Mouse (Mus musculus): ENCODE measurements around the gene Zfp280b.
"Not testable (repeated sequence)": the region's sequence is repeated elsewhere in the genome, so short reads cannot be mapped to it uniquely, and the experiment has no call there.

The Zfp280b gene

DNA sequence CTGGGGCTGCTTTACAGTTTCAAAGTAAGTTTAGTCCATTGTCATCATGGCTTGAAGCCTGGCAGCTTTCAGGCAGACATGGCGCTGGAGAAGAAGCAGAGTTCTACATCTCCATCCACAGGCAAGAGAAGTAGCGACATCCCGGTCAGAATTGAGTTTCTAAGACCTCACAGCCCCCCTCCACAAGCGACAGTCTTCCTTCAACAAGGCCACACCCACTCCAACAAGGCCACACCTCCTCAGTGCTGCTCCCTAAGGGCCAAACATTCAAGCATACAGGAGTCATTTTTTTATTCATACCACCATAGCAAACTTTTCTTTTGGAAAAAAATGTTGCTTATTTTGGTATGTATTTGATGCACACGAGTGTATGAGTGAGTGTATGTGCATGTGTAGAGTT is 2.0 kb upstream of the Zfp280b start:
- in situ Hi-C loops (cut with MboI, MseI) = loop anchor here (10.0 kb wide), 1 partner anchor 1974 kb away; no protein-coding TSS in a partner anchor

DNA sequence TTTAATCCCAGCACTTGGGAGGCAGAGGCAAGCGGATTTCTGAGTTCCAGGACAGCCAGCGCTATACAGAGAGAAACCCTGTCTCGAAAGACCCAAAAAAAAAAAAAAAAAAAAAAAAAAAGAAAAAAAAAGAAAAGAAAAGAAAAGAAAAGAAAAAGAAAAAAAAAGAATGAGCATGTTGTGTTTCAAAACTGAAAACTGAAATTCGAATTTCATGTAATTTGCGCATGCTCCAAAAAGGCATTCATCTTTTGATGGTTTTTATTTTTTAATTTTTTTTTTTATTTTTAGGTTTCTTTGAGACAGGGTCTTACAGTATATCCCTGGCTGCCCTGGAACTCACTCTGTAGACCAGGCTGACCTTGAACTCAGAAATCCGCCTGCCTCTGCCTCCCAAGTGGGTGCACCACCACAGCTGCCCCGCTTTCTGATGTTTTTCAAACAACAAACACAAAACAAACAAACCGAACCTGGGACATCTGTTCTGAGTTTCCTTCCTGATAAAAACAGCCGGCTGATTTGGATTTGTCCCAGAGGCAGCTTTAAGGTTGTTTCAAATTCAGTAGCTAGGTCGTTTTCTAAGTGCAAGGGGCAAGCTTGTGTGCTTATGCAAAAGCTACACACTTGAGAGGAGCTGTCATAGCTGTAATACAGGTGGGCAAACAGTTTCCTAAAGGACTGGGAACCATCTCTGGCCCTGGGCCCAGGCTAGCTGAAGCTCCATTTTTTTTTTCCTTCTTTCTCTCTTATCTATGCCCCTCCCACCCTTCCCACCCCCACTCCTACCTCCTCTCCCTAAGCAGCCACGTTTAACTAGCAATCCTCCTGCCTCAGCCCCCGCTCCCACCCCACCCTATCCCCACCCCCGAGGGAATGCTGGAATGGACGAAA is 694 bp upstream of the Zfp280b start:
- in situ Hi-C loops (cut with MboI, MseI) = loop anchor here (10.0 kb wide), 1 partner anchor 1973 kb away; no protein-coding TSS in a partner anchor

DNA sequence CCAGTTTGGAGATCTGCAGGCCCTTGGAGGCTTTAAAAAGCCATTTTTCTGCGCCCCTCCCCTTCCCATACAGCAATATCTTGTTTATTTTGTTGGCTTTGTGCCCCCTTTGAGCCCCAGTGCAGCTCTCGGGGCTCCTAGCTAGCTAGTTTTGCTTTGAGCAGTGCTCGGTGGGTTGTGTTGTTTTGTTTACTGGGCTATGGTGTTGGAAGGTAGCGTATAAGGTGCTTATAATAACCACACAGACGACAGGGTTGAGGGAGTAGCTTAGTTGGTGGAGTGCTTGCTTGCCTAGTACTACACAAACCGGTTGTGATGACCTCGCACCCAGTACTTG is 637 bp downstream of the Zfp280b start:
- in situ Hi-C loops (cut with MboI, MseI) = loop anchor here (10.0 kb wide), 1 partner anchor 1972 kb away; no protein-coding TSS in a partner anchor

- in situ Hi-C loops (cut with MboI, MseI) = loop anchor here (10.0 kb wide), 1 partner anchor 1971 kb away; no protein-coding TSS in a partner anchor
Measured at GRCm38 (mm10) chr10:76034001-76034600, 1.7 kb downstream of the Zfp280b start.

- in situ Hi-C loops (cut with MboI, MseI) = loop anchor here (10.0 kb wide), 1 partner anchor 1970 kb away; no protein-coding TSS in a partner anchor
Measured at GRCm38 (mm10) chr10:76035277-76035676, 2.8 kb downstream of the Zfp280b start.

DNA sequence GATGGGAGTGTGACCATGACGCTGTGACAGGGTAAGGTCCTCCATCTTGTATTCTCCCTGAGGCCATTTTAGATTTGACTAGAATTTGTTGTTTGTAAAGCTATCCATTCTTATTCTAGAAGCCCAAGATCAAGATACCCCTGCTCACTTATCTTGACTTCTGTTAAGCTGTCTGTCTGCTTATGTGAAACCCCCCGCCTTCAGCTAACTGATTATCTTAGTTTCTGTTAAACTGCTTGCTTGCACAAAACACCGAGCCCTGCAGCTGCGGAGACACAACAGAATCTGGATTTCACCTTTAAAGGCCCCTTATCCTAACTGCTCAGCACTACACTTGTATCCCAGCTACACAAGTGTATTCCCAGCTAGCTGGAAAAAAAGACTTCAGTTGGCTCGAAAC is 4.5 kb downstream of the Zfp280b start:
- in situ Hi-C loops (cut with MboI, MseI) = loop anchor here (10.0 kb wide), 1 partner anchor 1968 kb away; no protein-coding TSS in a partner anchor

- in situ Hi-C loops (cut with MboI, MseI) = no loop called here
Measured at GRCm38 (mm10) chr10:76045343-76045742, 12.9 kb downstream of the Zfp280b start.

- in situ Hi-C loops (cut with MboI, MseI) = no loop called here
Measured at GRCm38 (mm10) chr10:76046754-76047153, 14.3 kb downstream of the Zfp280b start.

GRCm38 (mm10) chr10:76047182-76047869 is 14.9 kb downstream of the Zfp280b start:
- in situ Hi-C loops (cut with MboI, MseI) = no loop called here

- in situ Hi-C loops (cut with MboI, MseI) = no loop called here
Measured at GRCm38 (mm10) chr10:76048967-76049366, 16.5 kb downstream of the Zfp280b start.

GRCm38 (mm10) chr10:76051860-76052259 is 19.4 kb downstream of the Zfp280b start:
- in situ Hi-C loops (cut with MboI, MseI) = no loop called here

- in situ Hi-C loops (cut with MboI, MseI) = no loop called here
Measured at GRCm38 (mm10) chr10:76062439-76062838, 30.0 kb downstream of the Zfp280b start.

DNA sequence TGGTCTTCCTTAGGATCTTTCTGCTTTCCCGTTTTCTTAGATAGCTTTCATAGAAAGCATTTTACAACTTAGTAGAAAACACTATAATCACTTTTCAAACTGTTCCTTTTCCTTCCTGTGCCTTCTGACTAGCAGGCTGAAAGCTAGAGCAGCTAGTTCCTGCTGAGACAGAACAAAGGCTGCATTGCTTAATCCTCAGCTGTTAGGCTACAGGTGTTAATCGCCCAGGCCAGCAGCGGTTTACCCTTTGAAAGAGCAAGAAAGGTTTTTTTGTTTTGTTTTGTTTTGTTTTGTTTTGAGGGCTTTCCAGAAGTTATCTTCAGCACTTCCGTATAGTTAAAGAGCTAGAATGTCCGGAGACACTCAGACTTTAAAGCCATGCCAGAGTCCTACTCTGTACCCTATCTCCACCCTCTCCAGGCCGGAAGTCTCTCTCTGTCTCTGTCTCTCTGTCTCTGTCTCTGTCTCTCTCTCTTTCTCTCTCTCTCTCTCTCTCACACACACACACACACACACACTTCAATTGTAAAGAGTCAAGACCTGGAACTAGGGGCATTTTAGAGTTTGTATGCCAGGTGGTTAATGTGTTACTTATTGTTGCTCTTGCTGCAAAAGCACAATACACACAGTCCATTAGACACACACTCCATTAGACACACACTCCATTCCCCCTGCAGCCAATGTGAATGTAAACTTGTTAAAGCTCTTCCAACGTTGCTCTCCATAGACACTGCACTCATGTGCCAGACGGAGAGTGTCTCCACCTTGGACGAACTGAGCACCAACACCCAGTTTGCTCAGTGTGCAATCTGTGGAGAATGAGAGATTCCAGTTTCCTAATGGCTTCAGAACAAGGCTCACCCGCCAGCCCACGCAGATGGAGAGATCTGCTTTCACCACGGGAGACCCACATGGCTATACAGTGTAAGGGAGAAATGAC is 35.5 kb downstream of the Zfp280b start:
- in situ Hi-C loops (cut with MboI, MseI) = no loop called here

DNA sequence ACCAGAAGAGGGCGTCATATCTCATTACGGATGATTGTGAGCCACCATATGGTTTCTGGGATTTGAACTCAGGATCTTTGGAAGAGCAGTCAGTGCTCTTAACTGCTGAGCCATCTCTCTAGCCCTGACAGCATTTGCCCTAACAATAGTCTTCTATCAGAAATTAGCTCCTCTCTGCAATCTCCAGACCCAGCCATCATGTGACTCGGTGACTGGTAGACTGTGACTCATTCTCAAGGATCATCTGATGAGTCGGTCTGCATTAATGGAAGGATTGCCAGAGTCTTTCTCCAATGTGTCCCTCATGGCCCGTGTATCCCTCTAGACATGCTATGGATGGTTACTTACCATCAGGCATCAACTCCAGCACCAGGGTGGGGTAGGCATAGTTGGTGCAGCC is 39.6 kb downstream of the Zfp280b start:
- in situ Hi-C loops (cut with MboI, MseI) = not testable (repeated sequence)

DNA sequence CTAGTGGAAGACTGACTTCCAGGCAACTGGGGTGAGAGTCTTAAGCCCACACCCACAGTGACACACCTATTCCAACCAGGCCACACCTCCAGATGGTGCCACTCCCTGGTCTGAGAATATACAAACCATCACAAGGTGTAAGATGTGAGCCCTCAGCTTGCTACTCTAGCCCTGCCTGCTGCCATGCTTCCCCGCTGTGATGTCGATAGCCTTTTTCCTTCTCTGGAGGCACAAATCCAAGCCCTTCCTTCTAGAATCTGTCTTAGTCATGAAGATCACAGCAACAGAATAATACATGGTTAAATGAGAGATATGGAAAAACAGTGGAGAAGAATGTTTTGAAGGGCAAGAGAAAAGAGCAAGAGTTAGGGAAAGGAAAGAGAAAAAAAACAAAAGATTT is 44.6 kb downstream of the Zfp280b start:
- in situ Hi-C loops (cut with MboI, MseI) = not testable (repeated sequence)
